In genomic region chr13:64048467-64048866, GRCm38 (mm10) we compare ENCODE assay signal across 29 mouse cellular contexts. TPM values are rescaled to one million over a fixed set of nuclear protein-coding genes. Genes with fewer than 3 reads are reported as not detected.
A peak's percentile ranks its signal among the peaks of the same experiment; 100 is the strongest.
DNase-seq lines count a peak whose midpoint lies in the region; ATAC-seq lines count a peak whose summit lies in the region.
"Had no signal": no experiment of that assay in that cellular context is flagged by ENCODE, and none has a peak within 500 bp of the region (broad histone marks: within the 10 kb centered on the region; RNA-seq: fewer than 3 reads in every experiment).

No protein-coding gene starts in this region.

- ATAC-seq in common myeloid progenitor, adult 5-6 weeks (replicated peaks; ENCODE audit: low read depth, poor library complexity, severe bottlenecking), result peak; percentile 54; the same call in 1 of the 2 replicates
- ATAC-seq in megakaryocyte, adult 5-6 weeks (ENCODE audit: poor library complexity, severe bottlenecking), result peak; percentile 92
- ATAC-seq in monocyte, adult 5-6 weeks (replicated peaks; ENCODE audit: insufficient number of reproducible peaks, low FRiP score, low TSS enrichment, poor library complexity, severe bottlenecking), result peak; percentile 90
- ATAC-seq in midbrain, embryonic 13.5 days, result no peak
- ATAC-seq: CD4-positive, CD25-positive, alpha-beta regulatory T cell, adult 4 months; forebrain, embryonic 14.5 days; forebrain, embryonic 16.5 days had no signal

- no peak overlapping the region for H3K9ac ChIP-seq in midbrain, embryonic 13.5 days (replicated peaks)
- H3K9ac ChIP-seq: embryonic facial prominence, embryonic 12.5 days; forebrain, embryonic 12.5 days had no signal

- H3K4me1 ChIP-seq in midbrain, embryonic 13.5 days (replicated peaks), result no peaks in the 10 kb centered on the region
- H3K4me1 ChIP-seq: embryonic facial prominence, embryonic 10.5 days; embryonic facial prominence, embryonic 12.5 days; forebrain, embryonic 12.5 days had no signal

- no peak overlapping the region for H3K4me3 ChIP-seq in midbrain, embryonic 13.5 days (replicated peaks)
- H3K4me3 ChIP-seq: embryonic facial prominence, embryonic 10.5 days; embryonic facial prominence, embryonic 12.5 days; forebrain, embryonic 12.5 days had no signal

- no peak overlapping the region for H3K4me2 ChIP-seq in midbrain, embryonic 13.5 days (replicated peaks)
- H3K4me2 ChIP-seq: embryonic facial prominence, embryonic 12.5 days; forebrain, embryonic 12.5 days had no signal

- peak; percentile 33 for DNase-seq in 416B (ENCODE audit: low read depth)
- DNase-seq in gastrocnemius, postnatal 10 days, result no peak
- no peak for DNase-seq in heart, adult 8-10 months (ENCODE audit: low spot score)
- no peak for DNase-seq in Muller cell, postnatal 12 days (ENCODE audit: inconsistent ontology term)
- DNase-seq: adrenal gland, adult 2 months; adrenal gland, postnatal 10 days; adrenal gland, postnatal 25 days; B cell, adult 2 months; cerebellum, adult 11 months; cerebellum, adult 18-20 months; cerebellum, adult 8-10 months; cerebellum, adult 9-11 months; cerebellum, postnatal 14 days; cerebellum, postnatal 36 days had no signal

- no peaks in the 10 kb centered on the region for H3K27me3 ChIP-seq in midbrain, embryonic 13.5 days
- H3K27me3 ChIP-seq: CH12.LX; embryonic facial prominence, embryonic 12.5 days; forebrain, embryonic 12.5 days had no signal

- 90% methylated on average over 2 of the region's 2 CpGs for WGBS in midbrain, embryonic 13.5 days

- H3K36me3 ChIP-seq in midbrain, embryonic 13.5 days, result no peaks in the 10 kb centered on the region
- H3K36me3 ChIP-seq: embryonic facial prominence, embryonic 10.5 days; embryonic facial prominence, embryonic 12.5 days; forebrain, embryonic 12.5 days; G1E had no signal

- H3K27ac ChIP-seq in midbrain, embryonic 13.5 days, result no peak overlapping the region
- H3K27ac ChIP-seq: embryonic facial prominence, embryonic 10.5 days; embryonic facial prominence, embryonic 12.5 days; forebrain, embryonic 12.5 days had no signal

- 0 out of 2 replicates have a peak, but pooled peaks cover 3% of the 10 kb centered on the region for H3K9me3 ChIP-seq in midbrain, embryonic 13.5 days
- H3K9me3 ChIP-seq: embryonic facial prominence, embryonic 12.5 days; forebrain, embryonic 12.5 days; G1E had no signal

RNA-seq across cellular contexts. Expression of gene Hsd17b3, which starts 40.6 kb away (rescaled TPM):
- not detected in 2 replicates for total RNA-seq in common myeloid progenitor, adult 5-6 weeks (2017)
- not detected in 2 replicates for total RNA-seq in megakaryocyte, adult 5-6 weeks (2015)
- not detected in 2 replicates for total RNA-seq in megakaryocyte, adult 5-6 weeks (2017)
- total RNA-seq in monocyte, adult 5-6 weeks (2017), result not detected in 3 replicates
- not detected in 2 replicates for polyA plus RNA-seq in midbrain, embryonic 13.5 days (2015; fragmentation: Nextera tagmentation; extraction: Ambion mirVana)
- not detected for total RNA-seq in gastrocnemius, postnatal 10 days (2021)
- total RNA-seq in heart, adult 8-10 months (2022), result not detected
- total RNA-seq: adrenal gland, postnatal 10 days; adrenal gland, postnatal 4 days; CH12.LX had no signal
- polyA plus RNA-seq: adrenal gland, adult 2 months; CD4-positive, CD25-positive, alpha-beta regulatory T cell, adult 4 months; cortical plate, adult 2 months; embryonic facial prominence, embryonic 10.5 days; embryonic facial prominence, embryonic 12.5 days; embryonic facial prominence, embryonic 14.5 days; forebrain, embryonic 12.5 days; forebrain, embryonic 14.5 days; forebrain, embryonic 16.5 days; G1E had no signal
